Mouse (Mus musculus) heart, postnatal 0 days (tissue): ENCODE measurements at regions not wholly inside any gene's neighbourhood (a gene's known extent, or its start where the extent isn't known, plus 50 kb on each side); places are given as distances from the start of the nearest gene placed in this dataset.

Source experiments
- CTCF ChIP-seq: IDR thresholded peaks from 2 replicates; pipeline ENCODE4 v1.5.1; 2016; ENCODE audit warnings: antibody characterized with exemption, control low read depth, low read depth
- EP300 ChIP-seq: IDR thresholded peaks from 2 replicates; pipeline ENCODE4 v1.6.1; 2016; ENCODE audit warnings: antibody characterized with exemption, low read depth

DNA sequence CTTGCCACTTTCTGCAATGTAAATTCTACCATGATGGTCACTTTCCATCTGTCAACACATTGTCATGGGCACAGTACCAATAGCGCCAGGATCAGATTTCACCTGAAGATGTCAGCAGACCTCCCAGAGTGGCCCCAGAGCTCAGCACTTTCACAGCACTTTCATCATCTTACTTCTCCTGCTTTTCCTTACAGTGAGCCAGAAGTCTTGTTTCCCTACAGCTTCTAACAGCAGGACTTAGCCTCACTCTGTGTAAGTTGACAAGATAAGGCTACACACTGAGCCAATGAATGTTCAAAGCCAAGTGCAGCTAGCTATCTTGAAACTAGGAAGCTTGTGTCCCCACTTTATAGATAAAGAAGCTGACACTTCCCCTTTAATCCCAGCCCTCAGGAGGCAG, 104.8 kb upstream of the Jade1 start:
- TF ChIP-seq CTCF, result no peak
- TF ChIP-seq EP300, result no peak
